Mouse (Mus musculus): ENCODE results near the gene Gfer. TPM values are rescaled to one million over a fixed set of nuclear protein-coding genes. Genes with fewer than 3 reads are reported as not detected.

The Gfer gene
- total and polyA plus RNA-seq, 3 experiments: 83.0 to 86.8 TPM; not detected in 1

GRCm38 (mm10) chr17:24646381-24646780 lies 49.6 kb downstream of the Gfer start:
- Histone ChIP-seq H3K4me1 (ENCODE audit: control insufficient read depth in 1 of 2, insufficient read depth in 2 of 2, low read length in 2 of 2) (no peaks in the 10 kb centered on the region), H3K27ac (ENCODE audit: control insufficient read depth, low read depth, low read length) (no peak overlapping the region), H3K79me2 (ENCODE audit: control insufficient read depth, insufficient read depth, low read length, poor library complexity) (no peaks in the 10 kb centered on the region), H3K4me3 (ENCODE audit: control insufficient read depth in 1 of 2, insufficient read depth in 1 of 2, low read depth in 2 of 2, low read length in 2 of 2) (no peak overlapping the region), H3K27me3 (ENCODE audit: control insufficient read depth in 1 of 2, insufficient read depth in 2 of 2, low read length in 2 of 2) (peaks cover 11 to 19% of the 10 kb centered on the region in 2 experiments), H3K9me3 (replicated peaks; ENCODE audit: insufficient read depth, low read length) (no peaks in the 10 kb centered on the region), H3K9ac (ENCODE audit: control insufficient read depth, low read depth, low read length, poor library complexity, severe bottlenecking) (no peak overlapping the region), H3K36me3 (ENCODE audit: control insufficient read depth in 1 of 2, insufficient read depth in 2 of 2, low read length in 2 of 2) (no peaks in the 10 kb centered on the region)
- TF ChIP-seq MAX (IDR thresholded peaks at IDR 0.05; ENCODE audit: low read length): no peak
- no peak for TF ChIP-seq JUND (IDR thresholded peaks at IDR 0.05; ENCODE audit: low read depth, low read length)
- TF ChIP-seq E2F4 (IDR thresholded peaks at IDR 0.05; ENCODE audit: borderline replicate concordance, low read depth, low read length): no peak
- DNase-seq (ENCODE audit: low read depth, low spot score): no peak

- H3K9ac ChIP-seq (ENCODE audit: control insufficient read depth, low read depth, low read length, poor library complexity, severe bottlenecking): no peak overlapping the region
- no peak for TF ChIP-seq EP300 (IDR thresholded peaks at IDR 0.05; ENCODE audit: low read depth in 1 of 2, low read length in 2 of 2)
- no peak for TF ChIP-seq TAL1 (IDR thresholded peaks at IDR 0.05; ENCODE audit: low read length)
- no peak for TF ChIP-seq MXI1 (IDR thresholded peaks at IDR 0.05; ENCODE audit: low read depth, low read length)
- no peak for TF ChIP-seq ZC3H11A (IDR thresholded peaks at IDR 0.05; ENCODE audit: low read depth, low read length)
- no peak for TF ChIP-seq CHD1 (IDR thresholded peaks at IDR 0.05; ENCODE audit: low read depth, low read length)
- no peak for TF ChIP-seq CHD2 (IDR thresholded peaks at IDR 0.05; ENCODE audit: low read length)
- TF ChIP-seq HCFC1 (IDR thresholded peaks at IDR 0.05; ENCODE audit: low read depth, low read length): no peak
- TF ChIP-seq USF1 (IDR thresholded peaks at IDR 0.05; ENCODE audit: low read depth, low read length): no peak
- TF ChIP-seq SMC3 (IDR thresholded peaks at IDR 0.05; ENCODE audit: low read depth, low read length): no peak
- no peak for TF ChIP-seq RAD21 (IDR thresholded peaks at IDR 0.05; ENCODE audit: low read depth, low read length)
- no peak for TF ChIP-seq MYC (IDR thresholded peaks at IDR 0.05; ENCODE audit: low read depth, low read length)
- TF ChIP-seq TCF12 (IDR thresholded peaks at IDR 0.05; ENCODE audit: low read depth, low read length): no peak
- TF ChIP-seq POLR2A (IDR thresholded peaks at IDR 0.05; ENCODE audit: control insufficient read depth in 1 of 2, insufficient read depth in 1 of 2, low read depth in 1 of 2, low read length in 2 of 2, poor library complexity in 1 of 2): no peak
- no peak for TF ChIP-seq ETS1 (IDR thresholded peaks at IDR 0.05; ENCODE audit: low read depth, low read length)
- no peak for TF ChIP-seq E2F4 (IDR thresholded peaks at IDR 0.05; ENCODE audit: borderline replicate concordance, low read depth, low read length)
- TF ChIP-seq MAX (IDR thresholded peaks at IDR 0.05; ENCODE audit: low read length): no peak
- H3K79me2 ChIP-seq (ENCODE audit: control insufficient read depth, insufficient read depth, low read length, poor library complexity): no peaks in the 10 kb centered on the region
- no peak overlapping the region for H3K27ac ChIP-seq (ENCODE audit: control insufficient read depth, low read depth, low read length)
- H3K36me3 ChIP-seq (ENCODE audit: control insufficient read depth in 1 of 2, insufficient read depth in 2 of 2, low read length in 2 of 2): no peaks in the 10 kb centered on the region
- no peak for DNase-seq (ENCODE audit: low read depth, low spot score)
- no peaks in the 10 kb centered on the region for H3K9me3 ChIP-seq (replicated peaks; ENCODE audit: insufficient read depth, low read length)
- no peak overlapping the region for H3K4me3 ChIP-seq (ENCODE audit: control insufficient read depth in 1 of 2, insufficient read depth in 1 of 2, low read depth in 2 of 2, low read length in 2 of 2)
- H3K27me3 ChIP-seq (ENCODE audit: control insufficient read depth in 1 of 2, insufficient read depth in 2 of 2, low read length in 2 of 2): peaks cover 8 to 16% of the 10 kb centered on the region in 2 experiments
- H3K4me1 ChIP-seq (ENCODE audit: control insufficient read depth in 1 of 2, insufficient read depth in 2 of 2, low read length in 2 of 2): no peaks in the 10 kb centered on the region
Measured at GRCm38 (mm10) chr17:24645916-24646315, 50.0 kb downstream of the Gfer start.

Measured in MEL (cell line).